Mouse (Mus musculus) retina, embryonic 14.5 days (tissue): ENCODE results near the gene Zfp563.

Experiments used
- DNase-seq: peaks from one replicate; pipeline ENCODE4 v3.0.0-alpha.2; 2015; ENCODE audit warnings: low spot score

Gene Zfp563

DNA sequence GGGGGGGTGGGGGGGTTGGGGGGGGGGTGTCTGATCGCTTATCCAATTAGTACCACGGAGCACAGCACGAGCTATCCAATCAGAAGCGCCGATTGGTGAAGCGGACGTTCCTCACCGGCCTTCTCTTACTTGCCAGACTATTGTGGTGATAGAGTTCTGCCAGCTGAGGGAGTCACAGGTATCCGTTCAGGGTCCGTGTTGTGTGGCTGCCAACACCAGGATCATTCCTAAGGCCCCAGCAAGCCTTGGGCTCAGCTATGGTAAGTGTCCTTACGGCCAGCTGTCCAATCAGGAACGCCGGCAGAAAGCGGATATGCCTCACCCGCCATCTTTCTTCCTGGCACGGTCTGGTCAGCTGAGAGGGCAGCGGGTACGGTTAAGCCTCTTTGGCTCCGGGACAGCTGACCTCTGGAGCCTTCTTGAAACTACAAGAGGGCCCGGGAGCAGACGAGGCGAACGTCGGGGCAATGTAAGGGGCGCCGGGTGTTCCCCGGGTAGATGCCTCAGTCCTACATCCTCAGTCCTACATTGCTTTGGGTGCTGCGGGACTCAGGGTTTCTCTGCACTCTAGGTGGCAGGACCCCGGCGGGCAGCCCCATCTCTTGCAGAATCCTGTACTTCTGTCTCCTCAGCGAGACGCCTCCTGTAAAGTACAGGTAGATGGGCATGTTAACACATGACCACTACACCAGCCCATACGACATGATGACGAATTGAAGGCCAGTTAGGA lies at the start of gene Zfp563:
Gene Zfp563 (plus strand): TSS at position 91 of the 730 bp plus-strand sequence.
- DNase-seq, result peak; percentile 92

DNA sequence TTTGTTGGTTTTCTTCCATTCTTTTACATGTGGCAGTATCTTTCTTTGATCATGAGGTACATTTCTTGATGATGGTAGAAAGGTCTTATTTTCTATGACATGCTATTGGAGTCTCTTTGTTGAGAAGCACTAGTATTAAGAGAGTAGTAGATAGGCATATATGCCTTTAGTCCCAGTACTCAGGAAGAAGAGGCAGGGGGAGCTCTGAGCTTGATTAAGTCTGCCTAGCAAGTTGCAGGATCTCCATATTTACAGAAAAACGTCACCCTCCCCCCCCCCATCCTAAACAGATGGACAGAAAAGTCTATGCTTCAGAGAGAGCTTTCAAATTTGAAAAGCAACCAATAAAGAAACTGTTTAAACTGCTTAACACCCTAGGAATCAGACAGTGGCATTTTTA lies 30.3 kb upstream of the Zfp563 start:
- no peak for DNase-seq

DNA sequence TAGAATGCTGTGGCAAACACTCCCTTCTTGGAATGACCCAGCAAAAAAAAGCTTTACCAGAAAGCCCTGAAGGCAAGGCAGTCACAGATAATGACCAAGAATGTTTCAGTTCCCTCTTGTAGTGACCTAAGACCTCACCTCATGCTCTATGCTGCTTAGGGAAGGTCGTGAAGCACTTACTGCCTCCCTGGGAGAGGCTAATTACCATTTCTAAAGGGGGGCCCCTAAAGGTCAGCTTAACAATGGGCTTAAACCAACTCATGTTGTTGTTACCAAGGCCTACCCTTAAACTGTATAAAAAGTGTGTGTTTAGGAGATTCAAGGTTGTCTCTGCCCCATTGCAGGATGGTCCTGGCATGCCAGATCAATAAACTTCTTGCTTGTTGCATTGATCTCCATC lies 26.1 kb upstream of the Zfp563 start:
- no peak for DNase-seq

DNA sequence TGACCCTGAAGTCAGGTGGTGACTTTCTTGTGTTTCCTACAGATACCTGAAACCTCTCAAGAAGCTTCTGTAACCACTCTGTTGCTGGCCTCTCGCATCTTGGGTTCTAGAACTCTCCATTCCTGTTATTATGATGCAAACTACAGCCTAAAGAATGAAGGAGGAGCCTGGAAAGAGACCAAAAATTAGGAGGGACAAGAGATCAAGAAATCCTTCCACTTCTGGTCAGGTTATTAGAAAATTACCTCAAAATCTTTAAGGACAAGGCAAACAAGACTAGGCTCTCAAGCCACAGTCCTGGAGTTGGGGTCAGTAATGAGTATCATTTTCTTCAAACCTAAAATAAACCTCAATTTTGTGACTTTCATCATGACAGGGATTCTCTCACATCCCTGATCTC lies 21.2 kb upstream of the Zfp563 start, which contains the start of gene 4921501E09Rik:
Gene 4921501E09Rik (minus strand): TSS at position 101 of the 400 bp plus-strand sequence.
- DNase-seq, result no peak

DNA sequence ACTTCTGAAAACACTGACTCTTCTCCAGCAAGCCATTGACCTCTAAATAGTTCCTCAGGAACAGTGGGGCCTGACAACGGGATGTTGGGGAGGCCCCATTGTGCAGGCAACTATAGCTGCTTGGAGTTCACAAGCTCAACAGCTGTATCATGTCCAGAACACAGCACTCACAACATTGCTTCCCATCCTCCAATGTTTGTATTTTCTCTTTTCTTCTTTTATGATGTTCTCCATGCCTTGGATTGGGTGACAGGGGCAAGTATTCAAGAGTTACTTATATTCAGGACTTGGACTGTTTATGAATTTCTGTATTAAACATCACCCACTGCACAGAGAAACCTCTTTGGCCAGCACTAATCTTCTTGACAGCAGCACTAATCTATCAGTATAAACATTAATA lies 2.5 kb downstream of the Zfp563 start:
- DNase-seq, result no peak

DNA sequence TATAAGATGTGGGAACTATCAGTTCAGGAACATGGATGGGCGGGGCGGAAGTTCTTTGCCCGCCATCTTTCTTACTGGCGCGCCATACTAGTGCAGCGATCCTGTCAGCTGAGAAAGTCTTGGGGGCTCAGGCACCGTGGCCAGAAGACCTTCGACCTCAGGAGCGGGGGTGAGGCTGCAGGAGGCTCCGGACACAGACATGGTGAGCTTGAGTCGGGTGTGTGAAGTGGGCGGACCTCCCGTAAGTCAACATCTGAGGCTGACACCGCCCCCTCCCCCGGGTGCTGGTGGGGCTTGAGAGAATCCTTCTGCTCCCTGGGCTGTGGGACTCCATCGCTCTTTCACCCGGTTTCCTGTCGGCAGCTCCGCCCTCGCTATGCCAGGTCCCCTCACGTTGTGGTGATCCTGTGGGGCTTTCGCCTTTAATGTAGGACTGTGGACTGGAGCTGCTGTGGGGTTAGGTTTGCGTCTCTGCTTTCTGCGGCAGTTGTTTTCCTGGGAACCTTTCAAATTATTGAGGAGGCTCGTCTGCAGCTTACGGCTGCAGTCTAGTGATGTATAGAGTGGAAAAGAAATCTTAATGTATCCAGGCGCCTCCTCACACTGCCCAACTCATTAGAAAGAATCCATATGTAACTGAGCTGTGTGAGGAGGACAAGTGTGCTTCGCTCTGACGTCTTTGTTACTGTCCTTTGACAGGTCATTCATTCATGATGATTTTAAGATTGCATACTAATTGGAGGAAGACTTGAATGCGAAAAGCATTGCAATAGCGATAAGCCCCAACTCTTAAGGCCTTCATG lies 3.5 kb downstream of the Zfp563 start:
- peak; percentile 88 for DNase-seq

DNA sequence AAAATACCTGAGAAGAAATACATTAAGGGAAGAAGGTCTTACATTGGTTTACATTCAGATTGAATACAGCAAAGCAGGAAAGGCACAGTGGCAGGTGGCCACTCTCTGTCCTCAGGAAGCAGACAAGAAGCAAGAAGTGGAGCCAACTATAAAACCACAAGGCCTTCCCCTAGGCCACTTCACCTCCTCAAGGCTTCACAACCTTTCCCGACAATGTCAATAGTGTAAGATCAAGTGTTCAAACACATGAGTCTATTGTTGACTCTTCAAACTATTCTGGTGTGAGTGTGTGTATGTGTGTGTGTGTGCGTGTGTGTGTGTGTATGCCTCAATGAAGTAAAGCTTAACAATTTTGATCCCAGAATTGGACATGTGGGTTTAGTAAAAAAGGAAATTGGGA lies 8.3 kb downstream of the Zfp563 start:
- DNase-seq, result no peak

DNA sequence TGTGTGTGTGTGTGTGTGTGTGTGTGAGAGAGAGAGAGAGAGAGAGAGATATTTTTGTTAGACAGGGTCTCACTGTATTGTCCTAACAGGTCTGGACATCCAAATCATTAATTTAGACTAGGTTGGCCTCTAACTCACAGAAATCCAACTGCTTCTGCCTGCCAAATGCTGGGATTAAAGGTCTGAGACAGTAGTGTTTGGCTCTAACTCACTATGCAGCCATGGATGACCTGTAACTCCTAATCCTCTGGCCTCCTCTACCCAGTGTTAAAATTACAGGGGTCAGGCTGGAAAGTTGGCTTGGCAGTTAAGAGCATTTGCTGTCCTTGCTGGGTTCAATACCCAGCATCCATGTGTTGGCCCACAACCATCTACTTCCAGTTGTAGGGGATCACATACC lies 35.4 kb downstream of the Zfp563 start:
- no peak for DNase-seq

DNA sequence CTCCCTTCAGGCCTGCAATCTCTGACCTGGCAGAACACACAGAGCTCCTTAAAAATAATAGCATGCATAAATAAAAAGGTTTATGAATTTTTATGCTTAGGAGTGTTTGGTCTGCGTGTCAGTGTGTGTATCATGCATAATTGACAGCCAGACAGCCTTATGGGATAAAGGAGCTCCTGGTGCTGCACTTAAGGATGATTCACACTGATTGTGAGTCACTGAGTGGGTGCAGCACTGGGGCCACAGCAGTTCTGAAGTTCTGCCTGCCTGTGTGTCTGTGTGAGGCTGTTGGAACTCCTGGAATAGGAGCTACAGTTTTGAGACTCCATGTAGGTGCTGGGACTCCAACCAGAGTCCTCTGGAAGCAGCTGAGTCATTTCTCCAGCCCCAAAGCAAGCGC lies 37.1 kb downstream of the Zfp563 start:
- no peak for DNase-seq

DNA sequence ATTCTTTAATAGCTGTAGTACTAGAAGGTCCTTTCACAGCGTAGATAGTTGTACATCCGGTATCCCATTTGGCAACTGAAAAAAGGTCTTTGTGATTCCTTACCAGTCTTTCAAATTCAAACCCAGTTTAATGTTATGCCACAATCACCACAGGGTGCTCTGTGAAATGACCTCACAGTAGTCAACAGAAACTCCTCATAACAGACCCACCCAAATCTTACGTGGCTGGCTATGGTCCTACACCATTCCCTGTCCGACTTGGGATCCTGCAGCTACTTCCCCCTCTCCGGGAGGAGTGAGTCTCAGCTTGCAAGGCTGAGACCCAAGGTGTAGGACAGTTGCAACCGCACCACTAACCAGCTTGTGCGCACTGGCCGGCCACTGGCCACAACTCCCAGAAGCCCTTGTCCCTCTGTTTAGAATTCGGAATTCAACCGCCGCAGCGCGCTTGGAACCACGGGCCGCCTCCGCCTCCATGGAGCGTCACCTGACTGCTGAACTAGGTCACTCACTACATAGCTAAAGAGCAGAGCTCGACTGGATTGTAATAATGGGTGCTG lies 50.2 kb downstream of the Zfp563 start, which contains the start of gene Morc2b:
Gene Morc2b (minus strand): TSS at position 423 of the 560 bp plus-strand sequence.
- no peak for DNase-seq
